Mouse (Mus musculus) cerebellum, adult 2 months (tissue): ENCODE measurements at regions not wholly inside any gene's neighbourhood (a gene's known extent, or its start where the extent isn't known, plus 50 kb on each side); places are given as distances from the start of the nearest gene placed in this dataset.

Experiments
- CTCF ChIP-seq: fragments of 200-500 bp; IDR thresholded peaks from 2 replicates; pipeline ENCODE4 v1.5.1; 2011; ENCODE audit warnings: low read depth, mild to moderate bottlenecking, control low read depth, low read length, moderate library complexity, borderline replicate concordance; ENCODE audit not compliant: insufficient read depth
- POLR2A ChIP-seq: fragments of 200-500 bp; IDR thresholded peaks from 2 replicates; pipeline ENCODE4 v1.6.1; 2011; ENCODE audit warnings: low read length, control low read depth, borderline replicate concordance; ENCODE audit not compliant: insufficient read depth

GRCm38 (mm10) chr7:82084473-82084872 lies 89.2 kb upstream of the Sh3gl3 start:
- TF ChIP-seq CTCF (no peak), POLR2A (no peak)
